Mouse (Mus musculus) stomach, embryonic 15.5 days (tissue): Measurements from ENCODE around the gene Ctnnd1. TPM values are rescaled to one million over a fixed set of nuclear protein-coding genes. Genes with fewer than 3 reads are reported as not detected.

Source experiments
- ATAC-seq: fragments of 200-750 bp; cut with Nextera tagmentation; 2 replicates; pipeline ENCODE4 v1.8.0; 2017; ENCODE audit warnings: low read depth, moderate number of reproducible peaks, moderate TSS enrichment; ENCODE audit not compliant: insufficient read depth, low FRiP score
- H3K27ac ChIP-seq: fragments of 300-500 bp; sonication (generic); 2 replicates; pipeline ENCODE4 v1.5.1; 2015; ENCODE audit warnings: mild to moderate bottlenecking, inconsistent platforms
- H3K27me3 ChIP-seq: fragments of 300-500 bp; sonication (generic); replicated peaks from 2 replicates; pipeline ENCODE4 v1.6.1; 2015; ENCODE audit warnings: inconsistent platforms
- H3K36me3 ChIP-seq: fragments of 300-500 bp; sonication (generic); 2 replicates; pipeline ENCODE4 v1.6.1; 2015; ENCODE audit warnings: inconsistent platforms
- H3K4me1 ChIP-seq: fragments of 300-500 bp; sonication (generic); 2 replicates; pipeline ENCODE4 v1.6.1; 2015; ENCODE audit warnings: inconsistent platforms
- H3K4me2 ChIP-seq: fragments of 300-500 bp; sonication (generic); 2 replicates; pipeline ENCODE4 v1.6.1; 2015; ENCODE audit warnings: mild to moderate bottlenecking, inconsistent platforms
- H3K4me3 ChIP-seq: fragments of 300-500 bp; sonication (generic); replicated peaks from 2 replicates; pipeline ENCODE4 v1.5.1; 2015; ENCODE audit warnings: inconsistent platforms
- H3K9ac ChIP-seq: fragments of 300-500 bp; sonication (generic); 2 replicates; pipeline ENCODE4 v1.6.1; 2015; ENCODE audit warnings: inconsistent platforms
- H3K9me3 ChIP-seq: fragments of 300-500 bp; sonication (generic); 2 replicates; pipeline ENCODE4 v1.6.1; 2016; ENCODE audit warnings: inconsistent platforms
- WGBS: fragments of 180-500 bp; shearing (Covaris S2); methylation state at CpG from one replicate; pipeline ENCODE4 v1.1.7; 2015; 5-methylcytosine and 5-hydroxymethylcytosine counted together
- polyA plus RNA-seq: library from polyadenylated mRNA; unstranded; fragments of >200 nt; fragmentation: Nextera tagmentation; extraction: Ambion mirVana; gene quantifications from 2 replicates; pipeline ENCODE4 v1.2.1, GENCODE M21; 2015

Ctnnd1 gene
- polyA plus RNA-seq, 1 experiment from 2014 or later: 60.0 TPM

- no peaks in the 10 kb centered on the region for H3K36me3 ChIP-seq
- no peaks in the 10 kb centered on the region for H3K9me3 ChIP-seq
- 36% methylated on average over 5 of the region's 5 CpGs for WGBS
- H3K9ac ChIP-seq: no peak overlapping the region
- H3K27ac ChIP-seq: peak overlapping the region; percentile 92
- H3K4me1 ChIP-seq: peaks cover 38% of the 10 kb centered on the region
- H3K27me3 ChIP-seq: no peaks in the 10 kb centered on the region
- peak overlapping the region; percentile 52; the same call in 1 of the 2 replicates for H3K4me2 ChIP-seq
- H3K4me3 ChIP-seq: no peak overlapping the region
- no peak for ATAC-seq
Observed at GRCm38 (mm10) chr2:84638428-84639220, 11.9 kb downstream of the Ctnnd1 start.

GRCm38 (mm10) chr2:84637452-84638165 is 13.0 kb downstream of the Ctnnd1 start:
- H3K9ac ChIP-seq: no peak overlapping the region
- no peaks in the 10 kb centered on the region for H3K9me3 ChIP-seq
- peak overlapping the region; percentile 92 for H3K27ac ChIP-seq
- H3K27me3 ChIP-seq: no peaks in the 10 kb centered on the region
- H3K36me3 ChIP-seq: no peaks in the 10 kb centered on the region
- H3K4me1 ChIP-seq: peaks cover 43% of the 10 kb centered on the region
- H3K4me2 ChIP-seq: peak overlapping the region; percentile 52; the same call in 1 of the 2 replicates
- ATAC-seq: no peak
- 16% methylated on average over 7 of the region's 7 CpGs for WGBS
- H3K4me3 ChIP-seq: no peak overlapping the region

DNA sequence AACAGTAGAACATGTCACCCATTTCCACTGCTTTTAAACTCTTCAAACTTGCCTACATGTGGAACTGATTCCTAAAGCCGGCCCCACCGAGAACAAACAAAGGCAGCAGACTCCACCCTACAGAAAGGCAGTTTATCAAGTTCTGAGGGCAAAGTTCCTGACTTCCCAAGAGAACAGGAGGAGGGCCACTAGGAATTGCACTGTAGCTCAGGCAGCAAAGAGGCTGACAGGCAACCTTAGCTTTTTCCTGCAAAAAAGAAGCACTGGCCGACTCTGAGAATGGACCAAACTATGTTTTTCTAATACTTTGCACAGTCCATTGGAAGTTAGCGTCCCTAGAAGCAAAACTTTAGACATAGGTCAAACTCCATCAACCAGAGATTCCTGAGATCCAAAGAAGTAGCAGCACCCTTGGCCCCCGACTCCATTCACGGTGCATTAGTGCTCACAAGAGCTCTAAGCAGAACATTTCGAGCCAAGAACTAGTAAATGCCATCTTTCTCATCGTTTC is 14.3 kb downstream of the Ctnnd1 start:
- peak overlapping the region; percentile 13 for H3K4me3 ChIP-seq
- ATAC-seq: peak; percentile 44
- peaks cover 46% of the 10 kb centered on the region for H3K4me1 ChIP-seq

GRCm38 (mm10) chr2:84635611-84636010 is 15.0 kb downstream of the Ctnnd1 start:
- peak overlapping the region; percentile 52 for H3K4me2 ChIP-seq
- peak overlapping the region; percentile 13; the same call in 1 of the 2 replicates for H3K4me3 ChIP-seq
- no peaks in the 10 kb centered on the region for H3K27me3 ChIP-seq
- peak overlapping the region; percentile 92 for H3K27ac ChIP-seq
- peaks cover 46% of the 10 kb centered on the region for H3K4me1 ChIP-seq
- whole genome bisulfite sequencing: 2% methylated on average over 2 of the region's 2 CpGs
- no peak overlapping the region for H3K9ac ChIP-seq
- peak; percentile 85 for ATAC-seq
- no peaks in the 10 kb centered on the region for H3K36me3 ChIP-seq
- no peaks in the 10 kb centered on the region for H3K9me3 ChIP-seq

More for the DNA sequence above, 14.3 kb downstream of the Ctnnd1 start:
- no peak overlapping the region for H3K9ac ChIP-seq
- peak overlapping the region; percentile 52 for H3K4me2 ChIP-seq
- H3K27ac ChIP-seq: peak overlapping the region; percentile 92
- H3K9me3 ChIP-seq: no peaks in the 10 kb centered on the region
- H3K36me3 ChIP-seq: no peaks in the 10 kb centered on the region
- 12% methylated on average over 8 of the region's 8 CpGs for WGBS
- H3K27me3 ChIP-seq: no peaks in the 10 kb centered on the region

DNA sequence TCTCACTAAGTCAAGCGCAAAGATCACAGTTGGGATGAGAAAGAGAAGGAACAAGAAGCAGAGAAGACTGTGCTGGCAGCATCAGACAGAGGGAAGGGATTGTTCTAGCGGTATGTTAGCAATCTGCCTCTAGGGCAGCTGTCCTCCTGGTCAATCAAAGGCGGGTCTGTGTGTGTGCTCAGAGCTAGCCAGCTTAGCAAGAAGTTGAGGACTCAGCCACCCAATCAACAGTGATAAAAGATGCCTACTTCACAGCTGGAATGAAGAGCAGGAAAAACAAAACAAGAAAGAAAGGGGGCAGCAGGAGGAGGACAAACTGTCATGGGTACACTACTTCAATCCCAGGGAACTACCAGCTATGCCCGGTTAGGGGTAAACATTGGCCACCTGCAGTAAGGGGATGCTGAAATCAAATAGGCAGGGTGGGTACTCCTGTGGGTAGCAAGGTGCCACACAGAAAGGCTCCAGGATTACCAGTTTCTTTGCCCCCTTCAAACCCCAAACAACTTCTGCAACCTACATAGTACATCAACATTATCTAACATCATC is 15.6 kb downstream of the Ctnnd1 start:
- peak overlapping the region; percentile 52 for H3K4me2 ChIP-seq
- no peaks in the 10 kb centered on the region for H3K9me3 ChIP-seq
- H3K27ac ChIP-seq: peak overlapping the region; percentile 92
- ATAC-seq: no peak
- no peak overlapping the region for H3K4me3 ChIP-seq
- WGBS: 29% methylated on average over 4 of the region's 4 CpGs
- no peak overlapping the region for H3K9ac ChIP-seq
- no peaks in the 10 kb centered on the region for H3K27me3 ChIP-seq
- H3K36me3 ChIP-seq: no peaks in the 10 kb centered on the region
- peaks cover 46% of the 10 kb centered on the region for H3K4me1 ChIP-seq

DNA sequence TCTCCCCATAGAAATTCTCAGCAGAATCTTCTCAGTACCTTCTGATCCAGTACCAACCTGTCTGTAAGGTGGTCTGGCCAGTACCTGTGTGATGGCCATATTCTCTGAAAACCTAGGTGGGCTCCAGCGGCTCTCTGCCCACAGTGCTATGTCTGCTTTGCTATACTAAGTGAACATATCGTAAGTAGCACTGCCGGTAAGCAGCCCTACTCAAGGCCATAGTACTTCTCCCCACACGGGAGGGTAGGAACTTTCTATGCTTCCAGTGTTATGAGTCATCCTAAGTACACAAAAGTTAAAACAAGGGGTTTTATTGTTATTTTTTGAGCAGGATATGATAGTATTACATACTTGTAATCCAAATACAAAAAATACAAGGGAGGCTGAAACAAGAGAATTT is 16.6 kb downstream of the Ctnnd1 start:
- ATAC-seq: 0 out of 2 replicates have a peak, but pooled peaks have one; percentile 15
- peaks cover 44% of the 10 kb centered on the region for H3K4me1 ChIP-seq
- H3K36me3 ChIP-seq: no peaks in the 10 kb centered on the region
- H3K4me3 ChIP-seq: peak overlapping the region; percentile 17; the same call in 1 of the 2 replicates
- WGBS: 49% methylated on average over 4 of the region's 4 CpGs
- peak overlapping the region; percentile 38 for H3K4me2 ChIP-seq
- H3K9me3 ChIP-seq: no peaks in the 10 kb centered on the region
- no peaks in the 10 kb centered on the region for H3K27me3 ChIP-seq
- no peak overlapping the region for H3K9ac ChIP-seq
- peak overlapping the region; percentile 92 for H3K27ac ChIP-seq

DNA sequence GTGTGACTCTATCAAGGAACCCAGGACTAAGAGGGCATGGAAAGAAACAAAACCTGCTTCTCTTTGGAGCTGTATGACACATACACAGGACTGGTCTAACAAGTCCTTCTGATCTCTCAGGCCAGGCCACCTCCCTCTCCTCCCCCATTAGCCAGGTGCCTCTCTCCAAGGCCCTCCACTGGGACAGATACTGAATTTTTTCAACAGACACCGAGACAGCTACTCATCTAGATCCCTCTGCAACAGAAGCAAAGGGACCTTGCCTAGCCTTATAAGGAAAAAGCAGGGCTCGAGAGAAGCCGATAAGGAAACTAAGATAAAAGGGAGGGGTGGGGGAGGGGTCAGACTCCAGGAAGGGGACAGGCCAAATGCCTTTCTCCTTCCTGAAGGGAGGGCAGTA is 17.6 kb downstream of the Ctnnd1 start:
- peak overlapping the region; percentile 85 for H3K27ac ChIP-seq
- H3K4me1 ChIP-seq: peaks cover 34% of the 10 kb centered on the region
- no peak overlapping the region for H3K9ac ChIP-seq
- 0 out of 2 replicates have a peak overlapping the region, but pooled peaks have one; percentile 2 for H3K4me3 ChIP-seq
- peak; percentile 73 for ATAC-seq
- no peaks in the 10 kb centered on the region for H3K9me3 ChIP-seq
- peak overlapping the region; percentile 19; the same call in 1 of the 2 replicates for H3K4me2 ChIP-seq
- no peaks in the 10 kb centered on the region for H3K36me3 ChIP-seq
- no peaks in the 10 kb centered on the region for H3K27me3 ChIP-seq
- WGBS: 13% methylated on average over 3 of the region's 3 CpGs

DNA sequence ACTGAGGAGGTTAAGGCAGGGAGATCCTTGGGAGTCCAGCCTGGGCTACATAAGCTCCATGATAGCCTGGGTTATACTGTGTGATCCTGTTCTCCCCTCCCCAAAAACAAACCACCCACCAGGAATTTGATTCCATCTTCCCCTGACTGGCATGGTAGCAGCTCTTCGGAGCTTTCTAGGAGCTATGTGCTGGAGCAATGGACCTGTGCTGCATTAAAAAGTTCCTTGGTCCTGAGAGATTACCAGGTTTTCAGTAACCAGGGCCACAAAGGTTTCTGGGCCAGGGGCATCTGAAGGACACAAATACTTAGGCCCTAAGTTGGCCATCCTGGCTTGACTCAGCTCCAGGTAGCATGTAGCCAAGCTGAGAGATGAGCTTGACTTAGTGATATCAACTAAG is 18.6 kb downstream of the Ctnnd1 start:
- H3K36me3 ChIP-seq: no peaks in the 10 kb centered on the region
- WGBS: 94% methylated on average over 1 of the region's 1 CpGs
- no peak overlapping the region for H3K4me2 ChIP-seq
- peak overlapping the region; percentile 85 for H3K27ac ChIP-seq
- peaks cover 25% of the 10 kb centered on the region for H3K4me1 ChIP-seq
- H3K27me3 ChIP-seq: no peaks in the 10 kb centered on the region
- no peak for ATAC-seq
- no peak overlapping the region for H3K4me3 ChIP-seq
- no peaks in the 10 kb centered on the region for H3K9me3 ChIP-seq
- H3K9ac ChIP-seq: no peak overlapping the region

DNA sequence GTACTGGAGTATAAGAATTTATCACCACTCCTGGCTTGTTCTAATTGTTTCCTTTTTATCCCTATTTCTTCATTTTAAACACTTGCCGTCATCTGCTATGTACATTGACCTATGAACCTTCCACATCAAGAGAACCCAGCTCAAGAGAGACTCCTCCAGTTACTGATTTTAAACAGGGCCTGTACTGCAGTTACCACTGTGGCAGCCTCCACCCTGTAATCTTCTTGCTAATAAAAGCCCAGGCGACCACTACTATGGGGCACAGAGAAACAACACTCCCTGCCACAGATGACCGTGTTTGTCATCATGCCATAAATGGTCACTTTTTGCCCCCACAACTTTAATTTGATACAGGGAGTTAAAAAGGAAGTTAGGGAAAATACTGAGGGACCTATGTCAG is 23.5 kb downstream of the Ctnnd1 start:
- Histone ChIP-seq H3K9ac (no peak overlapping the region), H3K27ac (peak overlapping the region; percentile 42; the same call in 1 of the 2 replicates), H3K9me3 (no peaks in the 10 kb centered on the region), H3K36me3 (peaks cover 3% of the 10 kb centered on the region; the same call in 1 of the 2 replicates), H3K4me1 (peaks cover 6% of the 10 kb centered on the region), H3K4me2 (no peak overlapping the region), H3K27me3 (no peaks in the 10 kb centered on the region), H3K4me3 (no peak overlapping the region)
- WGBS: 36% methylated on average over 3 of the region's 3 CpGs
- ATAC-seq: peak; percentile 36; the same call in 1 of the 2 replicates

- H3K27ac ChIP-seq: peak overlapping the region; percentile 42
- H3K27me3 ChIP-seq: no peaks in the 10 kb centered on the region
- no peak overlapping the region for H3K4me3 ChIP-seq
- H3K4me2 ChIP-seq: no peak overlapping the region
- H3K9ac ChIP-seq: no peak overlapping the region
- H3K4me1 ChIP-seq: peaks cover 5% of the 10 kb centered on the region; the same call in 1 of the 2 replicates
- 62% methylated on average over 7 of the region's 7 CpGs for WGBS
- peaks cover 3% of the 10 kb centered on the region; the same call in 1 of the 2 replicates for H3K36me3 ChIP-seq
- no peaks in the 10 kb centered on the region for H3K9me3 ChIP-seq
- ATAC-seq: no peak
Observed at GRCm38 (mm10) chr2:84626366-84626975, 24.1 kb downstream of the Ctnnd1 start.

DNA sequence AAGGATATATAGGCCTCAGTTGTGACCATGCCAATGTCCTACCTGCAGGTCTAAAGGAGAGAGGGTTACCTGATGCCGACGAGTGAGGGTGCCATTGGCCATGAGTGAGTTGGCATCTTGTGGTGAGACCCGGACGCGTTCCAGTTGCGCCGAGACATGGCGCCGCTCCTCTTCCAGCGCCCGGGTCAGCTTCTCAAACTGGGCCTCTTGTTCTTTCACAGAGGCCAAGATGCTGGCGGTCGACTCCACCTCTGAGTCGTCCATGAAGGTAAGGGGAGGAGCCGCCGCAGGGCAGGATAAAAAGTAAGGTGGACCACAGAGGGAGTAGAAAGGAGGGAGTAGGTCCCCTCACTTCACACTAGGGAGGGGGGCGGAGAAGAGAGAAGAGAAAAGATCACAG is 26.4 kb downstream of the Ctnnd1 start:
- H3K4me1 ChIP-seq: peaks cover 10% of the 10 kb centered on the region
- peaks cover 21% of the 10 kb centered on the region for H3K36me3 ChIP-seq
- H3K4me2 ChIP-seq: no peak overlapping the region
- no peaks in the 10 kb centered on the region for H3K27me3 ChIP-seq
- H3K27ac ChIP-seq: no peak overlapping the region
- H3K9me3 ChIP-seq: no peaks in the 10 kb centered on the region
- H3K9ac ChIP-seq: no peak overlapping the region
- H3K4me3 ChIP-seq: no peak overlapping the region
- ATAC-seq: no peak
- 92% methylated on average over 17 of the region's 17 CpGs for WGBS
